Mouse (Mus musculus): ENCODE measurements around the gene Car14. TPM values are rescaled to one million over a fixed set of nuclear protein-coding genes. Genes with fewer than 3 reads are reported as not detected.
A peak's percentile ranks its signal among the peaks of the same experiment; 100 is the strongest.
"Not testable (repeated sequence)": the region's sequence is repeated elsewhere in the genome, so short reads cannot be mapped to it uniquely, and the experiment has no call there.

The Car14 gene
- total and polyA plus RNA-seq, 2 experiments from 2014 or later = 9.4 to 16.7 TPM

DNA sequence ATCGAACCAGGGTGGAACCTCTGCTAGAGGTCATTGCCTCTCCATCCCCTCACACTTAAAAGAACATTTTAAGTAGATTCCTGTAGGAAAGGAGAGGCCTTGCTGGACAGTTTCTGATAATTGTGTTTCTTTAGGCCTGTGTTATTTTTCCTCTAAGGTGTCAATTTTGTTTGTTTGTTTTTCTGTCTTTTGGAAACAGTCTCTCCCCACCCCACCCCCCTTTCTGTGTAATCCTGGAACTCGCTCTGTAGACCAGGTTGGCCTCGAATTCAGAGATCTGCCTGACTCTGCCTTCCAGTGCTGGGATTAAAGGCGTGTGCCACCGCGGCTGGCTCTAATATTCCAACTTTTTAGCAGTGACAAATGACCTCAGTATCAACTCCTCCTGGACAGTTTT lies 23.8 kb upstream of the Car14 start:
- ATAC-seq (no peak), DNase-seq (ENCODE audit: low spot score) (no peak)
- Histone ChIP-seq H3K4me3 (ENCODE audit: low read length) (peak overlapping the region; percentile 92), H3K4me2 (ENCODE audit: low read depth, low read length) (peak overlapping the region; percentile 79), H3K27ac (peak overlapping the region; percentile 37; the same call in 1 of the 2 replicates), H3K27me3 (ENCODE audit: insufficient read depth, low read length) (no peaks in the 10 kb centered on the region), H3K36me3 (ENCODE audit: insufficient read depth, low read length) (no peaks in the 10 kb centered on the region), H3K9ac (replicated peaks; ENCODE audit: low read length) (no peak overlapping the region), H3K4me1 (ENCODE audit: insufficient read depth, low read length) (no peaks in the 10 kb centered on the region), H3K9me3 (ENCODE audit: low read length) (no peaks in the 10 kb centered on the region)
- TF ChIP-seq CTCF (IDR thresholded peaks at IDR 0.05; ENCODE audit: low read depth) = no peak
- 70% methylated on average over 6 of the region's 6 CpGs for WGBS

DNA sequence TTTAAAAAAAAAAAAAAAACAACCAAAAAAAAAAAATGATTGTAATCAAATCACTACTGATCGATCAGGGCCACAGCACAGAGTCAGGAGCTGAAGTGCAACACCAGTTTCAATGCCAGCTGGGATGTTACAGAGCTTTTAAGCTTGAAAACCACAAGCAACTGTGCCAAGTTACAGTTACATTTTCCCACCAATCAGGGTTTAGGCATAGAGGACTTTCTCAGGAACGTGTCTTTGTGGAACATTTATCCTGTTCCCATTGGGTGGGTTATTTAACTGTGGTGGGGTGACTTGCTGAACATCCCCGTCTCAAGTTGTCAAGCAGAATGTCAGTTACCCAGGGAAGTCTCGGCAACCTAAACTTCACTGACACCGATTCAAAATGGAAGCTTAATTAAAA lies 20.6 kb upstream of the Car14 start:
- Histone ChIP-seq H3K4me1 (ENCODE audit: insufficient read depth, low read length) (no peaks in the 10 kb centered on the region), H3K27ac (no peak overlapping the region), H3K4me3 (ENCODE audit: low read length) (no peak overlapping the region), H3K27me3 (ENCODE audit: insufficient read depth, low read length) (no peaks in the 10 kb centered on the region), H3K9me3 (ENCODE audit: low read length) (no peaks in the 10 kb centered on the region), H3K36me3 (ENCODE audit: insufficient read depth, low read length) (no peaks in the 10 kb centered on the region), H3K4me2 (ENCODE audit: low read depth, low read length) (no peak overlapping the region), H3K9ac (replicated peaks; ENCODE audit: low read length) (no peak overlapping the region)
- TF ChIP-seq CTCF (IDR thresholded peaks at IDR 0.05; ENCODE audit: low read depth) = no peak
- DNase-seq (ENCODE audit: low spot score) (no peak), ATAC-seq (no peak)
- WGBS = 84% methylated on average over 5 of the region's 5 CpGs

DNA sequence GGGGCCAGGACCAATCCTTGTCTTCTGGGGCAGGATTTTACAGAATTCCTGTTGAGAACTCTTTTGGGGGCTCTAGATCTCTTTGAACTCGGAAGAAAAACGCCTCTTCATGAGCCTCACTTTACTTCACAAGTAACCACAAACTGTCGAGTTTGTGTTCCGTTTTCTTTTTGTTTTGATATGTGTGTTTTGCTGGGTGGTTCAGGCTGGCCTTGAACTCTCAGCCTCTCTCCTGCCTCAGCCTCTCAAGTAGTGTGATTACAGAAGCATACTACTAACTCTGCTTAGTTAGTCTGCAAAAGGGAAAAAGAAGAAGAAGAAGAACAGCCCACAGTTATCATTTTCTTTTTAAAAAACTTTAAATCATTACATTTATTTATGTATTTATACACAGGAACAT lies 19.7 kb upstream of the Car14 start:
- H3K4me1 ChIP-seq (ENCODE audit: insufficient read depth, low read length) = no peaks in the 10 kb centered on the region
- no peak overlapping the region for H3K27ac ChIP-seq
- no peak overlapping the region for H3K4me3 ChIP-seq (ENCODE audit: low read length)
- ATAC-seq = no peak
- no peak for TF ChIP-seq CTCF (IDR thresholded peaks at IDR 0.05; ENCODE audit: low read depth)
- H3K9me3 ChIP-seq (ENCODE audit: low read length) = no peaks in the 10 kb centered on the region
- DNase-seq (ENCODE audit: low spot score) = no peak
- no peak overlapping the region for H3K4me2 ChIP-seq (ENCODE audit: low read depth, low read length)
- no peaks in the 10 kb centered on the region for H3K27me3 ChIP-seq (ENCODE audit: insufficient read depth, low read length)
- WGBS = 78% methylated on average over 4 of the region's 4 CpGs
- H3K9ac ChIP-seq (replicated peaks; ENCODE audit: low read length) = no peak overlapping the region
- no peaks in the 10 kb centered on the region for H3K36me3 ChIP-seq (ENCODE audit: insufficient read depth, low read length)

DNA sequence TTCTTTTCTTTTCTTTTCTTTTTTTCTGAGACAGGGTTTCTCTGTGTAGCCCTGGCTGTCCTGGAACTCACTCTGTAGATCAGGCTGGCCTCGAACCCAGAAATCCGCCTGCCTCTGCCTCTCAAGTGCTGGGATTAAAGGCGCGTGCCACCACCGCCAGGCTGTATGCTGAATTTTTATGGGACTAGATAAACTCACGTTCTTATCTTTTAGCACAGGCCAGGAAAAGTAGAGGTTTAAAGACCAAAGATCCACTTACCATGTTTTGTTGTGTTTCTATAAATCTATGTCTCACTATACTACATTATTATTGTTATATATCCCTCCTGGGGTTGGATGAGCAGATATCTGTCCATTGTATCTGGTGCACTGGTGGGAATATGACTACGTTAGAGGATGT lies 18.9 kb upstream of the Car14 start:
- H3K4me3 ChIP-seq (ENCODE audit: low read length); DNase-seq (ENCODE audit: low spot score); ATAC-seq; H3K4me2 ChIP-seq (ENCODE audit: low read depth, low read length); H3K36me3 ChIP-seq (ENCODE audit: insufficient read depth, low read length); H3K9me3 ChIP-seq (ENCODE audit: low read length); H3K27me3 ChIP-seq (ENCODE audit: insufficient read depth, low read length); H3K9ac ChIP-seq (replicated peaks; ENCODE audit: low read length); H3K4me1 ChIP-seq (ENCODE audit: insufficient read depth, low read length); H3K27ac ChIP-seq: not testable (repeated sequence)
- WGBS = 91% methylated on average over 7 of the region's 7 CpGs

DNA sequence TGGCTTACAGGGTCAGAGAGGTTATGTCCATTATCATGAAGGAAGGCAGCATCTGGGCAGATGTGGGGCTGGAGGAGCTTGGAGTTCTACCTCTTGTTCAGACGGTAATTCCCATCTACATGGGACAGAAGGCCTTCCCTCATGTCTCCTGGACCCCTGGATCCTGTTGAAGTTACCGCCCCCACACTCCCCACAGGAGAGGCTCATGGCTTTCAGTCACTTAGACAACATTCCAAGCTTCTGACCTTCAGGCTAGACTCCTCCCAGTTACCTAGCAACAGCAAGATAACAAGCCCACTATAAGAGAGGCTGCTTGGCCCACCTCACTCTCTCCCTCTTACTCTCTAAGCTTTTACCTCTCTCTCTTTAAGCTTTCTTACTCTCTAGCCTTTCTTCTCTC lies 16.0 kb upstream of the Car14 start:
- not testable (repeated sequence) for H3K27me3 ChIP-seq (ENCODE audit: insufficient read depth, low read length); H3K4me2 ChIP-seq (ENCODE audit: low read depth, low read length); DNase-seq (ENCODE audit: low spot score); H3K4me1 ChIP-seq (ENCODE audit: insufficient read depth, low read length); H3K36me3 ChIP-seq (ENCODE audit: insufficient read depth, low read length); H3K27ac ChIP-seq; H3K9ac ChIP-seq (replicated peaks; ENCODE audit: low read length); H3K9me3 ChIP-seq (ENCODE audit: low read length); H3K4me3 ChIP-seq (ENCODE audit: low read length); ATAC-seq
- WGBS = 58% methylated on average over 2 of the region's 2 CpGs

DNA sequence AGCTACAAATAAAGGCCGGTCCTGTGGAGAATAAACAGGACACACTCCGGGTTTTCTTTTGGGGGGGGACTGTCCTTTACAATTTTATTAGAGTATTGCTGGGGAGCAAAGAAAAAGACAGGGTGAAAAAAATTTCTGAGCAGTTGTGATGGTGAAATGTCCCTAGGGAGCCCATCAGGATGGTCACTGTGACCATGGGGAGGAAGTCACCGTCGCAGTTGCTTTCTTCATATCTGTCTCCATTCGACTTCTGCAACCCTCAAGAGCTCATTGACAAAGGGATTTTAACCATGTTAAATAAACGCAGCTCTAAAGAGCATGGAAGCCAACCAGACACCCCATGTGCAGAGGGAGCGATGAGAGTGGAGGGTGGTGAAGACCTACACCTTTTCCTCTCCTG lies 12.3 kb upstream of the Car14 start:
- H3K9me3 ChIP-seq (ENCODE audit: low read length) = no peaks in the 10 kb centered on the region
- ATAC-seq = no peak
- H3K4me1 ChIP-seq (ENCODE audit: insufficient read depth, low read length) = no peaks in the 10 kb centered on the region
- TF ChIP-seq CTCF (IDR thresholded peaks at IDR 0.05; ENCODE audit: low read depth) = no peak
- H3K36me3 ChIP-seq (ENCODE audit: insufficient read depth, low read length) = no peaks in the 10 kb centered on the region
- H3K27me3 ChIP-seq (ENCODE audit: insufficient read depth, low read length) = no peaks in the 10 kb centered on the region
- DNase-seq (ENCODE audit: low spot score) = no peak
- no peak overlapping the region for H3K27ac ChIP-seq
- no peak overlapping the region for H3K9ac ChIP-seq (replicated peaks; ENCODE audit: low read length)
- H3K4me2 ChIP-seq (ENCODE audit: low read depth, low read length) = no peak overlapping the region
- no peak overlapping the region for H3K4me3 ChIP-seq (ENCODE audit: low read length)
- WGBS = 76% methylated on average over 7 of the region's 7 CpGs

DNA sequence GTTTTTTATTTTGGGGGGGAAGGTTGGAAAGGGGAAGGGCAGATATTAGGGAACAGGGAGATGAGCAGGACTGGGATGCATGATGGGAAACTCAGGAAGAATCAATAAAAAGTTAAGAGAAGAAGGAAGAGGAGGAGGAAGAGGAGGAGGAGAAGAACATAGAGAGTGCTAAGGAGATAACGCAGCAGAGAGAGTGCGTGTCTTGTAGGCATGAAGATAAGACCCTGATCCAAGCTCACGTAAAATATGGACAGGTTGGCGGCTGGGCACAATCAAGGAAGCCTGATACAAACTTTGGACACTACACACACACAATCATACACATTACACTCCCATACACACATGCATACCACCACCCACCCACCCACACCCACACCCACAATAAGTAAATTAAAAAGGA lies 10.2 kb upstream of the Car14 start:
- Histone ChIP-seq H3K27ac (no peak overlapping the region), H3K36me3 (ENCODE audit: insufficient read depth, low read length) (no peaks in the 10 kb centered on the region), H3K9ac (replicated peaks; ENCODE audit: low read length) (no peak overlapping the region), H3K4me3 (ENCODE audit: low read length) (no peak overlapping the region), H3K9me3 (ENCODE audit: low read length) (no peaks in the 10 kb centered on the region), H3K4me1 (ENCODE audit: insufficient read depth, low read length) (no peaks in the 10 kb centered on the region), H3K27me3 (ENCODE audit: insufficient read depth, low read length) (no peaks in the 10 kb centered on the region), H3K4me2 (ENCODE audit: low read depth, low read length) (no peak overlapping the region)
- ATAC-seq (no peak), DNase-seq (ENCODE audit: low spot score) (no peak)
- WGBS = 92% methylated on average over 4 of the region's 4 CpGs
- TF ChIP-seq CTCF (IDR thresholded peaks at IDR 0.05; ENCODE audit: low read depth) = no peak

All from hindbrain, postnatal 0 days (tissue).